Mouse (Mus musculus) myocyte (in vitro differentiated cells): ENCODE results near the gene Pim1.

Experiments used
- CEBPB ChIP-seq: IDR thresholded peaks from 2 replicates; pipeline ENCODE4 v1.6.1; 2011; ENCODE audit warnings: mild to moderate bottlenecking, moderate library complexity; ENCODE audit not compliant: poor library complexity, insufficient read depth, severe bottlenecking
- E2F4 ChIP-seq: IDR thresholded peaks from one replicate; pipeline ENCODE4 v1.6.1; 2011; ENCODE audit warnings: mild to moderate bottlenecking, control low read depth, moderate library complexity; ENCODE audit not compliant: insufficient read depth
- MAX ChIP-seq: IDR thresholded peaks from one replicate; pipeline ENCODE4 v1.6.1; 2011; ENCODE audit warnings: low read depth, mild to moderate bottlenecking, control low read depth
- POLR2A ChIP-seq: IDR thresholded peaks from one replicate; pipeline ENCODE4 v1.6.1; 2011; ENCODE audit warnings: low read depth, mild to moderate bottlenecking, control low read depth, moderate library complexity; ENCODE audit not compliant: insufficient read length
- REST ChIP-seq: IDR thresholded peaks from one replicate; pipeline ENCODE4 v1.6.1; 2011; ENCODE audit warnings: mild to moderate bottlenecking, control low read depth, moderate library complexity; ENCODE audit not compliant: insufficient read depth, insufficient read length
- TCF12 ChIP-seq: IDR thresholded peaks from one replicate; pipeline ENCODE4 v1.6.1; 2011; ENCODE audit warnings: mild to moderate bottlenecking, control low read depth; ENCODE audit not compliant: poor library complexity, insufficient read depth, severe bottlenecking
- TCF3 ChIP-seq: IDR thresholded peaks from one replicate; pipeline ENCODE4 v1.6.1; 2011; ENCODE audit warnings: low read depth, control low read depth; ENCODE audit not compliant: insufficient read length
- USF1 ChIP-seq: IDR thresholded peaks from one replicate; pipeline ENCODE4 v1.6.1; 2011; ENCODE audit warnings: low read depth, mild to moderate bottlenecking, control low read depth, moderate library complexity

- no peak for TF ChIP-seq POLR2A
- no peak for TF ChIP-seq REST
- TF ChIP-seq MAX = no peak
- no peak for TF ChIP-seq CEBPB
- no peak for TF ChIP-seq TCF3
- no peak for TF ChIP-seq E2F4
- TF ChIP-seq USF1 = no peak
- TF ChIP-seq TCF12 = no peak
Measured at GRCm38 (mm10) chr17:29519731-29520130, 29.2 kb downstream of the Pim1 start.
